Mouse (Mus musculus): ENCODE measurements around the gene Sgo1. TPM values are rescaled to one million over a fixed set of nuclear protein-coding genes. Genes with fewer than 3 reads are reported as not detected.
A peak's percentile ranks its signal among the peaks of the same experiment; 100 is the strongest.

Gene Sgo1
- total and polyA plus RNA-seq, 3 experiments: 19.4 to 56.8 (median 35.2) TPM

DNA sequence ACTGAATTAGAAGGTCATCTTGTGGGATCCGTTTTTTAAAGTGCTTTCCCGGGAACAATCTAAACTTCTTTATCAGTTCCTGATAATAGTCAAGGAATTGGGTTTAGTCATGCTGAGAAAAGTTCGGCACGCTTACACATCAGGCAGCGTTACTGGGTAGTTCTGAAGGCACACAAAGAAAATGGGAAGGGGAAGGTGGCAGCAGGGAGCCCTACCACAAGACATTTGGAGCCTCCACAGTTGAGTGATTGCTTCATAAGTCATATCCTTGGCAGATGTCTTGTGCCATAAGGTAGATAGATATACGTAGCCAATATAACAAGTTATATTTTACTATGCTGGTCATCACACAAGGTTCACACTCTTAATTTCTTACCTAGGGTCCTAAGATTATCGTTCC is 813 bp upstream of the Sgo1 start:
- H3K4me3 ChIP-seq (replicated peaks in 1 of 3; ENCODE audit: low read depth in 2 of 3, low read length in 2 of 3, poor library complexity in 1 of 3): peak overlapping the region; percentile 60 to 66 (median 65)
- no peaks in the 10 kb centered on the region for H3K27me3 ChIP-seq (replicated peaks)
- H3K4me2 ChIP-seq (ENCODE audit: insufficient read depth, low read depth, poor library complexity, severe bottlenecking): peak overlapping the region; percentile 62
- dilution Hi-C loops (cut with MboI; ENCODE audit: extremely low pct_ligation_motif_present, extremely low pct_unique_long_range_greater_than_20kb, low sequenced_read_pairs) (no loop called here), in situ Hi-C loops (cut with MboI; ENCODE audit: low pct_ligation_motif_present, low pct_unique_long_range_greater_than_20kb, low sequenced_read_pairs) (no loop called here)
- no peak for DNase-seq (ENCODE audit: extremely low read depth)
- H3K79me2 ChIP-seq (replicated peaks; ENCODE audit: control insufficient read depth, extremely low read depth, insufficient read depth, poor library complexity, severe bottlenecking): peaks cover 23% of the 10 kb centered on the region
- H3K27ac ChIP-seq (ENCODE audit: insufficient read depth, low read depth): peak overlapping the region; percentile 88; the same call in 1 of the 2 replicates
- H3K9ac ChIP-seq (ENCODE audit: insufficient read depth, low read depth): peak overlapping the region; percentile 76
- H3K36me3 ChIP-seq (replicated peaks in 1 of 2; ENCODE audit: control insufficient read depth in 1 of 2, insufficient read depth in 1 of 2, low read length in 1 of 2): peaks cover 10 to 22% of the 10 kb centered on the region in 2 experiments
- peaks cover 3 to 25% of the 10 kb centered on the region in 2 experiments; a peak in 3 of 4 replicates for H3K4me1 ChIP-seq (ENCODE audit: control insufficient read depth in 1 of 2, insufficient read depth in 2 of 2)
- no peaks in the 10 kb centered on the region for H3K9me3 ChIP-seq (replicated peaks; ENCODE audit: low read length)
- no peak for TF ChIP-seq POLR2A (IDR thresholded peaks at IDR 0.05; ENCODE audit: low read depth, low read length)
- TF ChIP-seq IRF4 (IDR thresholded peaks at IDR 0.05; ENCODE audit: low read depth, low read length): no peak
- TF ChIP-seq ZNF384 (IDR thresholded peaks at IDR 0.05; ENCODE audit: low read depth, low read length): no peak
- no peak for TF ChIP-seq CHD1 (IDR thresholded peaks at IDR 0.05; ENCODE audit: low read depth, low read length)
- no peak for TF ChIP-seq MAZ (IDR thresholded peaks at IDR 0.05; ENCODE audit: low read depth, low read length)
- no peak for TF ChIP-seq EP300 (IDR thresholded peaks at IDR 0.05; ENCODE audit: low read length)
- TF ChIP-seq RCOR1 (conservative IDR thresholded peaks at IDR 0.05; ENCODE audit: low read depth, low read length): no peak

DNA sequence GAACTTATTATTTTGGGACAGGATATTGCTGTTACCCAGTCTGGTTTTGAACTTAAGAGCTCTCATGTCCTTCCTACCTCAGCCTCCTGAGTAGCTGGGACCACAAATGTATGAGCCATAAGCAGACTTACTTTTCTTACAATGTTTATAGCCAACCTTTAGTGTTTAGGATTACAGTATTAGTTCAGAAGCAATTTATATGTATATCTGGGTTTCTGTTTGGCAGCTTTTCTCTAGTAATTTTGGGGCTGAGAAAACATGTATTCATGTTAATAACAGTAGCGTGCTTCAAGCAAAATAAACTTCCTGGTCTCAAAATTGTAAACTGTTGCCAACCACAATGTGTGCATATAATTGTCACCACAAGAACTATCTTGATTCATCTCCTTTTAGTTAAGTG is 812 bp downstream of the Sgo1 start:
- DNase-seq (ENCODE audit: extremely low read depth): peak; percentile 24
- dilution Hi-C loops (cut with MboI; ENCODE audit: extremely low pct_ligation_motif_present, extremely low pct_unique_long_range_greater_than_20kb, low sequenced_read_pairs) (no loop called here), in situ Hi-C loops (cut with MboI; ENCODE audit: low pct_ligation_motif_present, low pct_unique_long_range_greater_than_20kb, low sequenced_read_pairs) (no loop called here)
- Histone ChIP-seq H3K36me3 (replicated peaks in 1 of 2; ENCODE audit: control insufficient read depth in 1 of 2, insufficient read depth in 1 of 2, low read length in 1 of 2) (peaks cover 18 to 39% of the 10 kb centered on the region in 2 experiments), H3K4me1 (ENCODE audit: control insufficient read depth in 1 of 2, insufficient read depth in 2 of 2) (peaks cover 3 to 36% of the 10 kb centered on the region in 2 experiments; a peak in 3 of 4 replicates), H3K27me3 (replicated peaks) (no peaks in the 10 kb centered on the region), H3K9me3 (replicated peaks; ENCODE audit: low read length) (no peaks in the 10 kb centered on the region), H3K79me2 (replicated peaks; ENCODE audit: control insufficient read depth, extremely low read depth, insufficient read depth, poor library complexity, severe bottlenecking) (peaks cover 25% of the 10 kb centered on the region), H3K4me2 (ENCODE audit: insufficient read depth, low read depth, poor library complexity, severe bottlenecking) (peak overlapping the region; percentile 39; the same call in 1 of the 2 replicates), H3K9ac (ENCODE audit: insufficient read depth, low read depth) (peak overlapping the region; percentile 73), H3K4me3 (replicated peaks in 1 of 3; ENCODE audit: low read depth in 2 of 3, low read length in 2 of 3, poor library complexity in 1 of 3) (peak overlapping the region; percentile 63 to 70 (median 66)), H3K27ac (ENCODE audit: insufficient read depth, low read depth) (no peak overlapping the region)
- TF ChIP-seq ELF1 (IDR thresholded peaks at IDR 0.05; ENCODE audit: low read depth, low read length): no peak
- no peak for TF ChIP-seq USF2 (conservative IDR thresholded peaks at IDR 0.05; ENCODE audit: low read depth, low read length)
- no peak for TF ChIP-seq USF1 (IDR thresholded peaks at IDR 0.05; ENCODE audit: low read depth, low read length)
- TF ChIP-seq MAX (IDR thresholded peaks at IDR 0.05; ENCODE audit: low read length): no peak
- TF ChIP-seq ETS1 (conservative IDR thresholded peaks at IDR 0.05; ENCODE audit: low read depth, low read length): no peak
- TF ChIP-seq IRF4 (IDR thresholded peaks at IDR 0.05; ENCODE audit: low read depth, low read length): no peak
- TF ChIP-seq KAT2A (IDR thresholded peaks at IDR 0.05; ENCODE audit: insufficient replicate concordance, low read length): no peak
- TF ChIP-seq RCOR1 (conservative IDR thresholded peaks at IDR 0.05; ENCODE audit: low read depth, low read length): no peak
- TF ChIP-seq MAFK (IDR thresholded peaks at IDR 0.05; ENCODE audit: insufficient replicate concordance, low read length): no peak
- no peak for TF ChIP-seq TCF12 (IDR thresholded peaks at IDR 0.05; ENCODE audit: low read depth, low read length)
- no peak for TF ChIP-seq ZC3H11A (IDR thresholded peaks at IDR 0.05; ENCODE audit: low read depth, low read length)
- TF ChIP-seq ZNF384 (IDR thresholded peaks at IDR 0.05; ENCODE audit: low read depth, low read length): no peak
- TF ChIP-seq TBP (conservative IDR thresholded peaks at IDR 0.05; ENCODE audit: low read depth, low read length): no peak
- TF ChIP-seq UBTF (IDR thresholded peaks at IDR 0.05; ENCODE audit: low read depth, low read length): no peak
- TF ChIP-seq MAZ (IDR thresholded peaks at IDR 0.05; ENCODE audit: low read depth, low read length): no peak
- no peak for TF ChIP-seq ZMIZ1 (IDR thresholded peaks at IDR 0.05; ENCODE audit: low read depth, low read length)
